Mouse (Mus musculus): Measurements from ENCODE around the gene Zdhhc19. TPM values are rescaled to one million over a fixed set of nuclear protein-coding genes. Genes with fewer than 3 reads are reported as not detected.

Zdhhc19 gene
- polyA plus RNA-seq, 1 experiment = not detected

DNA sequence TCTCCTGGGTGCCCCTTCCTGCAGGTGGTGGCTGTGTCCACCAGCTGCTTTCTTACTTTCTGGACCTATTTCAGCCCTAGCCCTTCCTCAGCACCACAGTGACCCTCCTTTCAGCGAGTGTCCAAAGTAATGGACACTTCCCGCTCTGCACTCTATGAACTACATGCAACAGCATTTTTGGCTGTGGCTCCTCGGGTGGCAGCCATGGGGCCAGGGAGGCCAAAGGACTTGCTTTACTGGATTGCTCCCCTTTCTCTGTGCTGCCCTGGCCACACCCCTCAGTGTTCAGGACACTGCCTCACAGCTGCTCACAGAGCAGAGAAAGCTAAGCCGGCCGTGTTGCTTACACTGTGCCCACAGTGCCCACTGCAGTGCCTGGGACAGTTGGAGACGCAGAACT lies 7.6 kb downstream of the Zdhhc19 start:
- no peak overlapping the region for H3K27ac ChIP-seq (replicated peaks; ENCODE audit: low read depth, low read length)
- H3K4me1 ChIP-seq (ENCODE audit: control insufficient read depth, insufficient read depth, insufficient read length, low read length) = 0 out of 2 replicates have a peak, but pooled peaks cover 3% of the 10 kb centered on the region
- no peak overlapping the region for H3K4me3 ChIP-seq (ENCODE audit: insufficient read depth, low read depth, low read length)

- H3K27ac ChIP-seq (replicated peaks; ENCODE audit: low read depth, low read length) = no peak overlapping the region
- no peak overlapping the region for H3K4me3 ChIP-seq (ENCODE audit: insufficient read depth, low read depth, low read length)
- H3K4me1 ChIP-seq (ENCODE audit: control insufficient read depth, insufficient read depth, insufficient read length, low read length) = peaks cover 8% of the 10 kb centered on the region; the same call in 1 of the 2 replicates
Observed at GRCm38 (mm10) chr16:32506298-32506697, 10.2 kb downstream of the Zdhhc19 start.

DNA sequence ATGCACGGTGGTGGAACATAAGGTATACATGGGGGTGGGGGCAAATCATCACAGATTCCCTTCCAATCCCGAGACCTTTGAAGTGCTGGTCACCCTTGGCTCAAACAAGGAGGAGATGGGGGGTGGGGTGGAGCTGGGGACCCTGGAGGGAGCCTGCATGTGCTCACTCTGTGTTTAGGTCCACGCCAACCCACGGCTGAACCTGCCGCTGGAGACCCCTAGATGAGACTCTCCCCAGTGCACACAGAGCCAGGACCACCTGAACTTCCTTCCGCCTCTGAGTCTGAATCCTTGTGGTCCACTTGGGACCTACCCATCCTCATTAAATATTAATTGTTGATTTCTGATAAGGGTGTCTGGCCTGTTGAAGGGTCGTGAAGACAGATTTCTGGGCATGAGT lies 10.8 kb downstream of the Zdhhc19 start:
- H3K4me1 ChIP-seq (ENCODE audit: control insufficient read depth, insufficient read depth, insufficient read length, low read length) = peaks cover 10% of the 10 kb centered on the region
- H3K4me3 ChIP-seq (ENCODE audit: insufficient read depth, low read depth, low read length) = no peak overlapping the region
- no peak overlapping the region for H3K27ac ChIP-seq (replicated peaks; ENCODE audit: low read depth, low read length)

GRCm38 (mm10) chr16:32507407-32507806 lies 11.3 kb downstream of the Zdhhc19 start:
- no peak overlapping the region for H3K4me3 ChIP-seq (ENCODE audit: insufficient read depth, low read depth, low read length)
- no peak overlapping the region for H3K27ac ChIP-seq (replicated peaks; ENCODE audit: low read depth, low read length)
- peaks cover 13% of the 10 kb centered on the region for H3K4me1 ChIP-seq (ENCODE audit: control insufficient read depth, insufficient read depth, insufficient read length, low read length)

DNA sequence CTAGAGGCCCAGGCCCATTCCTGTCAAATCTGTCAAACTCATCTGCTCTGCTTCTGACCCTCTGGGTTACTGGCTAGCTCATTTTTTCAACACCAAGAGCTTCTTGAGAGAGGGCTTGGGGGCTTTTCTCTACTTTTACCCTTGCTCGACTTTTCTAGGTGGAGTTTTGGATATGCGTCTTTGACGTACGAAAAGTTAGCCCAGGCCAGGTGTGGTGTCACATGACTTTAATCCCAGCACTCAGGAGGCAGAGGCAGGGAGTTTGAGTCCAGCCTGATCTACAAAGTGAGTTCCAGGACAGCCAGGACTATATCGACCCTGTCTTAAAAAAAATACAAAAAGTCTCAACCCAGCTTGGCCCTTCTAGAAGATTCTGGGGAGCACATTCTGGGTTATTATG lies 12.0 kb downstream of the Zdhhc19 start:
- Histone ChIP-seq H3K4me1 (ENCODE audit: control insufficient read depth, insufficient read depth, insufficient read length, low read length) (peaks cover 13% of the 10 kb centered on the region), H3K27ac (replicated peaks; ENCODE audit: low read depth, low read length) (no peak overlapping the region), H3K4me3 (ENCODE audit: insufficient read depth, low read depth, low read length) (no peak overlapping the region)

GRCm38 (mm10) chr16:32508506-32509065 lies 12.5 kb downstream of the Zdhhc19 start:
- Histone ChIP-seq H3K4me1 (ENCODE audit: control insufficient read depth, insufficient read depth, insufficient read length, low read length) (peaks cover 13% of the 10 kb centered on the region), H3K27ac (replicated peaks; ENCODE audit: low read depth, low read length) (no peak overlapping the region), H3K4me3 (ENCODE audit: insufficient read depth, low read depth, low read length) (no peak overlapping the region)

DNA sequence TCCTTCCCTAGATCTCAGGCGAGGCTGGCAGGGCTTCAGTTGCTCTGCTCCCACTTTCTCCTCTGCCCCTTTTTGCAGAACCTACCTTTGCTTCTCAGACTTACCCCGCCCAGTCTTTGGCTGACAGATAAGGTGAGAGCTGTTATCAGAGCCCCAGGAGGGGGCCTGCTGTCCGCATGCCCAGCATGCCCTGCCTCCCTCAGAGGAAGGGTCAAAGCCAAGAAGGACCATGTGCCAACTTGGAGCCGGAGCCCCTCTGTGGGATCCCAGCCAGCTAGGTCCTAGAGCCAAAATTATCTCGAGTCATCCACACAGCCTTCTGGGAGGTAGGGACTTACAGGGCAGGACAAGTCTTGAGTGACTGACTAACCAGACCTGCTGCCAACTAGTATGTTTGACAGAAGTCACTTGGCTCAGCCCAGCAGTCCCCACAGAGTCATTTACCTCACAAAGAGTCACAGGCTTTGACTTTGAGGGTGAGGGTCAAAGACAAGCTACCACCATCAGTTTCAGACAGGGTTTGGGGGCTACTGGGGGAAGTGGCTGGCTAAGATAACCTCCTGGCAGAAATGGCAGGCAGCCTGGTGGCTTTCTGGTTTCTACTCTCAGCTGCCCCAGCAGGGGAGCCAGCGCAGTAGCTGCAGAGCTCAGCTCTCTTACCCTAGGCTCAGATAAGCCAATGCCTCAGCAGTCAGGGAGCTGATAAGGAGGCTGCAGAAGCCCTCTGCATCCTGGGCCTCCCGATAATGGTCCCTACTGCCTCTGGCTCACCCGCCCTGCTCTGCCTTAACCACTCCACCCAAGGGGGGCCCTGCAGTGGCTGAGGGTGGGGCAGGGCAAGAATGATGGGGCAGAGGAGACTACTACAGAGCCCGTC lies 13.2 kb downstream of the Zdhhc19 start:
- peak overlapping the region; percentile 71 for H3K27ac ChIP-seq (replicated peaks; ENCODE audit: low read depth, low read length)
- H3K4me1 ChIP-seq (ENCODE audit: control insufficient read depth, insufficient read depth, insufficient read length, low read length) = peaks cover 13% of the 10 kb centered on the region
- H3K4me3 ChIP-seq (ENCODE audit: insufficient read depth, low read depth, low read length) = no peak overlapping the region

DNA sequence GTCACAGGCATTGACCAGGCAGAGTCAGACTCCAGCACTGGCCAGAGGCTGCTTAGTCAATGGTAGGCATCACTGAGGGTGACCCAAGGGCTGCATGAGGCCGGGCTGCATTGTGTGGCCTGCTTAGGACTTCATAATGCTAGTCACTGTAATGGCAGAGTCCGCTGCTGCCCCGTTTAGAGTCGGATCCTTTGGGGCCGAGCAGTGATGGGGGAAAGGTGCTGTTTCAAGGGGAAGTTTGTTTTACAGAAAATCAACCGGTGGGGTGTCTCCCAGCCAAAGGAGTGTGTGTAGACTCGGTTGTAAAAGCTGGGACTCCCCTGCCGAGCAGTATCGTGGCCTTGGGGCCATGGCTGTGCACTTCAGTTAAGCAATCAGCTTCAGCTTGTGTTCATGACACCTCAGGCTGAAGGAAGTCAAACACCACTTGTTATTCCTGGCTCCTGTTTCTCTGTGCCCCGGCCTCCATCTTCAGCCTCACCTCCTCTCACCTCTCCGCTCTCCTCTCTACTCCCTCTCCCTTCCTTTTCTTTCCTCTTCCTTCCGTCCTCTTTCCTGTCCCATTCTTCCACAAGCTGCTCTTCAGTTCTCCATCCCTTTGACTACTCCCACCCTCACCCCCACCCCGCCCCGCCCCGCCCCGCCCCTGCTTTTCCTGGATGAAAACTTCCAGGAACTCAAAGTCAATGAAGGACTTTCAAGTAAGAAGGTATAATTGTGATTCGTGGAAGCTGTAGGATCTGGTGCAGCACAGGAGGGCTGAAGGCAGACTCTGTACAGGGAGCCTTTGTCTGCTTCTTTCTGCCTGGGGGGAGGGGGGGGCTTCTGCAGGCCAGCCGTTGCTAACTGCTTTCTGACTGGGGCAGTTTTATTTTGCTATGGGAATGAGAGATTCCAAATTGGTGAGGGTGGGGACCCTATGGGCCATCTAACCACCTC lies 14.6 kb downstream of the Zdhhc19 start:
- Histone ChIP-seq H3K27ac (replicated peaks; ENCODE audit: low read depth, low read length) (0 out of 2 replicates have a peak overlapping the region, but pooled peaks have one; percentile 8), H3K4me3 (ENCODE audit: insufficient read depth, low read depth, low read length) (no peak overlapping the region), H3K4me1 (ENCODE audit: control insufficient read depth, insufficient read depth, insufficient read length, low read length) (peaks cover 13% of the 10 kb centered on the region)

DNA sequence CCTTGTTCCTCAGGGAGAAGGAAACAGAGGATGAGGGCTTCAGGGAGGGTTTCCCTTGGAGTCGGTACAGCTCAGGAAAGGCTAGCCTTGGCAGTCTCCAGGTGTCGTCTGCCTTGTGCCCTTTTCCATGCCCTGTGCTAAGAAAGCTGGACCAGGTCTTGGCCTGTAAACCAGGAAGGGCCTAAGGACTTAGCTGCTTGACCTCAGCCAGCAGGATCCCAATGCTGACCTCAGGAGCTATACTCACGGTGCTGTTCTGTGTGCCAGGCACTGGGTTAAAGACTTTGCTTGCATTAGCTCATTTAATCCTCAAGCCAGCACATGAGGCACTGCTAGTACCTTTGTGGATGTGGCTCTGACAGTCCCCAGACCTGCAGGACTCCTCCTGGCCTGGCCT lies 15.3 kb downstream of the Zdhhc19 start:
- no peak overlapping the region for H3K4me3 ChIP-seq (ENCODE audit: insufficient read depth, low read depth, low read length)
- no peak overlapping the region for H3K27ac ChIP-seq (replicated peaks; ENCODE audit: low read depth, low read length)
- H3K4me1 ChIP-seq (ENCODE audit: control insufficient read depth, insufficient read depth, insufficient read length, low read length) = peaks cover 10% of the 10 kb centered on the region

DNA sequence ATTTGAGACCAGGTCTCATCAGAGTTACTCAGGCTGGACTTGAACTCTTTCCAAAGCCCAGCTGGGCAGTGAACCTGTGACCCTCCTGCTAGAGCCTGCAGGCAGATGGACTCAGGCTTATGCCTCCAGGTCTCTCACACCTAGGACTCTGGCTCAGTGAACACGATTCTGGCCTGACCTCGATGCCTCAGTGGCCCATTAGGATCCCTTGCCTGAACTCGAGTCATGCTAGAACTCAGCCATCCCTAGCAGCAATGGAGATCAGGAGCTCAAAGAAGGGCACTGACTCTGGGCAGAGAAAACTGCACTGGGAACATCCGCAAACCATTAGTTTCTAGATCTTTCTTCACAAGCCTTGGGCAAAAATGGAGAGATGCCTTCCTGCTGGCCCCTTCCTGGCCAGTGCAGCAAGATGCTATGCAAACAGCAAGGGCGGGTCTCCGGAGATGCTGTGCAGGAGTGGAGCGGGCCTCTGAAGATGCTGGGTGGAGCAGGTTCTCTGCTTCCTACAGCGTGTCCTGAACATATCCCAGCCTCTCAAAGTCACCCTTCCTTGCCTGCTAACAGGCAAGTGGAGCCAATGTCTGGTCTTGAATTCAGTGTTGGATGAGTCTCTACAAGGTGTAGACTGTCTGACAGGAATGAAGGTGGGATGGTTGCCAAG lies 15.9 kb downstream of the Zdhhc19 start:
- peaks cover 10% of the 10 kb centered on the region for H3K4me1 ChIP-seq (ENCODE audit: control insufficient read depth, insufficient read depth, insufficient read length, low read length)
- no peak overlapping the region for H3K4me3 ChIP-seq (ENCODE audit: insufficient read depth, low read depth, low read length)
- peak overlapping the region; percentile 66 for H3K27ac ChIP-seq (replicated peaks; ENCODE audit: low read depth, low read length)

GRCm38 (mm10) chr16:32512921-32513320 lies 16.9 kb downstream of the Zdhhc19 start:
- Histone ChIP-seq H3K4me3 (ENCODE audit: insufficient read depth, low read depth, low read length) (no peak overlapping the region), H3K4me1 (ENCODE audit: control insufficient read depth, insufficient read depth, insufficient read length, low read length) (peaks cover 10% of the 10 kb centered on the region), H3K27ac (replicated peaks; ENCODE audit: low read depth, low read length) (peak overlapping the region; percentile 66)

- Histone ChIP-seq H3K4me3 (ENCODE audit: insufficient read depth, low read depth, low read length) (no peak overlapping the region), H3K27ac (replicated peaks; ENCODE audit: low read depth, low read length) (peak overlapping the region; percentile 1; the same call in 1 of the 2 replicates), H3K4me1 (ENCODE audit: control insufficient read depth, insufficient read depth, insufficient read length, low read length) (peaks cover 10% of the 10 kb centered on the region)
Observed at GRCm38 (mm10) chr16:32513401-32513800, 17.3 kb downstream of the Zdhhc19 start.

GRCm38 (mm10) chr16:32513948-32514347 lies 17.9 kb downstream of the Zdhhc19 start:
- Histone ChIP-seq H3K4me3 (ENCODE audit: insufficient read depth, low read depth, low read length) (no peak overlapping the region), H3K27ac (replicated peaks; ENCODE audit: low read depth, low read length) (no peak overlapping the region), H3K4me1 (ENCODE audit: control insufficient read depth, insufficient read depth, insufficient read length, low read length) (peaks cover 10% of the 10 kb centered on the region)

GRCm38 (mm10) chr16:32516006-32516962 lies 20.2 kb downstream of the Zdhhc19 start:
- Histone ChIP-seq H3K27ac (replicated peaks; ENCODE audit: low read depth, low read length) (no peak overlapping the region), H3K4me3 (ENCODE audit: insufficient read depth, low read depth, low read length) (no peak overlapping the region), H3K4me1 (ENCODE audit: control insufficient read depth, insufficient read depth, insufficient read length, low read length) (peaks cover 5% of the 10 kb centered on the region)
